Mouse (Mus musculus) heart, embryonic 16.5 days (tissue): ENCODE measurements around the gene Taok3. TPM values are rescaled to one million over a fixed set of nuclear protein-coding genes. Genes with fewer than 3 reads are reported as not detected.
A peak's percentile ranks its signal among the peaks of the same experiment; 100 is the strongest.

Source experiments
- ATAC-seq: fragments of 200-750 bp; cut with Nextera tagmentation; replicated peaks from 2 replicates; pipeline ENCODE4 v1.8.0; 2017; ENCODE audit warnings: moderate number of reproducible peaks; ENCODE audit not compliant: insufficient read depth, low FRiP score; ENCODE audit errors: extremely low read depth
- H3K27ac ChIP-seq: fragments of 300-500 bp; sonication (generic); 2 replicates; pipeline ENCODE4 v1.5.1; 2014; ENCODE audit warnings: mild to moderate bottlenecking, low read length, control low read depth, moderate library complexity
- H3K27me3 ChIP-seq: fragments of 300-500 bp; sonication (generic); 2 replicates; pipeline ENCODE4 v1.6.1; 2014; ENCODE audit warnings: low read length, mixed read lengths; ENCODE audit not compliant: control insufficient read depth, insufficient read depth
- H3K36me3 ChIP-seq: fragments of 300-500 bp; sonication (generic); 2 replicates; pipeline ENCODE4 v1.6.1; 2014; ENCODE audit not compliant: control insufficient read depth, insufficient read depth
- H3K4me1 ChIP-seq: fragments of 300-500 bp; sonication (generic); 2 replicates; pipeline ENCODE4 v1.6.1; 2014; ENCODE audit warnings: low read length, mixed read lengths; ENCODE audit not compliant: control insufficient read depth, insufficient read depth
- H3K4me2 ChIP-seq: fragments of 300-500 bp; sonication (generic); 2 replicates; pipeline ENCODE4 v1.6.1; 2014; ENCODE audit warnings: low read depth, mild to moderate bottlenecking, control low read depth, low read length
- H3K4me3 ChIP-seq: fragments of 300-500 bp; sonication (generic); 2 replicates; pipeline ENCODE4 v1.5.1; 2014; ENCODE audit warnings: mild to moderate bottlenecking, control low read depth, low read length
- H3K9ac ChIP-seq: fragments of 300-500 bp; sonication (generic); 2 replicates; pipeline ENCODE4 v1.6.1; 2014; ENCODE audit warnings: low read length, control low read depth
- H3K9me3 ChIP-seq: fragments of 300-500 bp; sonication (generic); replicated peaks from 2 replicates; pipeline ENCODE4 v1.6.1; 2016; ENCODE audit warnings: low read length; ENCODE audit not compliant: control insufficient read depth
- WGBS: fragments of 180-500 bp; shearing (Covaris S2); extraction: QIAGEN DNeasy Blood & Tissue Kit; methylation state at CpG from one replicate; pipeline ENCODE4 v1.1.7; 2014; 5-methylcytosine and 5-hydroxymethylcytosine counted together
- polyA plus RNA-seq: library from polyadenylated mRNA; unstranded; fragments of >200 nt; fragmentation: Nextera tagmentation; extraction: Ambion mirVana; gene quantifications from 2 replicates; pipeline ENCODE4 v1.2.1, GENCODE M21; 2015

Taok3 gene
- polyA plus RNA-seq, 1 experiment from 2014 or later, result 19.2 TPM

- WGBS, result 11% methylated on average over 32 of the region's 32 CpGs
- no peak for ATAC-seq
Observed at GRCm38 (mm10) chr5:117240761-117241322, 120.9 kb downstream of the Taok3 start.

GRCm38 (mm10) chr5:117241935-117242531 lies 122.1 kb downstream of the Taok3 start:
- peak overlapping the region; percentile 14; the same call in 1 of the 2 replicates for H3K4me3 ChIP-seq
- H3K4me2 ChIP-seq, result peak overlapping the region; percentile 61
- no peak overlapping the region for H3K27ac ChIP-seq
- 63% methylated on average over 16 of the region's 16 CpGs for WGBS
- no peaks in the 10 kb centered on the region for H3K36me3 ChIP-seq
- H3K27me3 ChIP-seq, result no peaks in the 10 kb centered on the region
- no peak for ATAC-seq
- peaks cover 7% of the 10 kb centered on the region for H3K4me1 ChIP-seq
- no peak overlapping the region for H3K9ac ChIP-seq
- H3K9me3 ChIP-seq, result no peaks in the 10 kb centered on the region

More at GRCm38 (mm10) chr5:117240761-117241322, 120.9 kb downstream of the Taok3 start:
- Histone ChIP-seq H3K9ac (peak overlapping the region; percentile 70), H3K4me2 (peak overlapping the region; percentile 89), H3K36me3 (no peaks in the 10 kb centered on the region), H3K4me1 (peaks cover 7% of the 10 kb centered on the region), H3K4me3 (peak overlapping the region; percentile 64), H3K27me3 (no peaks in the 10 kb centered on the region), H3K9me3 (no peaks in the 10 kb centered on the region), H3K27ac (peak overlapping the region; percentile 31; the same call in 1 of the 2 replicates)

GRCm38 (mm10) chr5:117242671-117243478 lies 122.9 kb downstream of the Taok3 start:
- no peak overlapping the region for H3K27ac ChIP-seq
- ATAC-seq, result no peak
- H3K4me1 ChIP-seq, result peaks cover 7% of the 10 kb centered on the region

DNA sequence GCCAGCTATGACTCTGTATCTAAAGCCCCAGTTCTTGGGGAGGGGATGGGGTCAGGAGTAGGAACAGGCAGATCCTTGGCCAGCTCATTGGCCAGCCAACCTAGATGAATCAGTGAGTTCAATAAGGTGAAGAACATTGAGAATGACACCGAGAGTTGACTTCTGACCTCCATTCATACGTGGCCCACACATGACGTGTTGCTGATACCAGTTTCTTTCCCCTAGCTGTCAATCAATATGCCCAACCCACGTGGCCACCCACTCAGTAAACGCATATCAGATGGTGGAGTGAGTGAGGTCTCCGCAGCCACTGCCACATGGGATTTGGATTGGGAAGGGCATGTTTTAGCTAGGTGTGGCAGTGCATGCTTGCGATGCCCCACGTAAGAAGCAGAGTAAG lies 125.2 kb downstream of the Taok3 start:
- H3K36me3 ChIP-seq, result no peaks in the 10 kb centered on the region
- H3K27ac ChIP-seq, result no peak overlapping the region
- H3K4me1 ChIP-seq, result peaks cover 6% of the 10 kb centered on the region
- H3K9me3 ChIP-seq, result no peaks in the 10 kb centered on the region
- H3K4me2 ChIP-seq, result no peak overlapping the region
- H3K27me3 ChIP-seq, result no peaks in the 10 kb centered on the region
- H3K4me3 ChIP-seq, result no peak overlapping the region
- no peak overlapping the region for H3K9ac ChIP-seq
- WGBS, result 88% methylated on average over 8 of the region's 8 CpGs
- ATAC-seq, result no peak

More at GRCm38 (mm10) chr5:117242671-117243478, 122.9 kb downstream of the Taok3 start:
- Histone ChIP-seq H3K9me3 (no peaks in the 10 kb centered on the region), H3K27me3 (no peaks in the 10 kb centered on the region), H3K36me3 (no peaks in the 10 kb centered on the region), H3K4me2 (peak overlapping the region; percentile 61), H3K4me3 (peak overlapping the region; percentile 38), H3K9ac (peak overlapping the region; percentile 56)
- 36% methylated on average over 22 of the region's 22 CpGs for WGBS

GRCm38 (mm10) chr5:117248351-117248750 lies 128.4 kb downstream of the Taok3 start:
- Histone ChIP-seq H3K9ac (peak overlapping the region; percentile 11; the same call in 1 of the 2 replicates), H3K27me3 (no peaks in the 10 kb centered on the region)
- 21% methylated on average over 10 of the region's 10 CpGs for WGBS

GRCm38 (mm10) chr5:117250796-117251195 lies 130.9 kb downstream of the Taok3 start:
- ATAC-seq, result no peak
- H3K27me3 ChIP-seq, result no peaks in the 10 kb centered on the region
- no peak overlapping the region for H3K4me3 ChIP-seq
- no peak overlapping the region for H3K9ac ChIP-seq
- no peak overlapping the region for H3K27ac ChIP-seq
- H3K36me3 ChIP-seq, result no peaks in the 10 kb centered on the region
- peaks cover 3% of the 10 kb centered on the region; the same call in 1 of the 2 replicates for H3K4me1 ChIP-seq
- no peaks in the 10 kb centered on the region for H3K9me3 ChIP-seq
- no peak overlapping the region for H3K4me2 ChIP-seq
- 67% methylated on average over 22 of the region's 24 CpGs for WGBS

More at GRCm38 (mm10) chr5:117248351-117248750, 128.4 kb downstream of the Taok3 start:
- Histone ChIP-seq H3K4me1 (peaks cover 3% of the 10 kb centered on the region; the same call in 1 of the 2 replicates), H3K27ac (no peak overlapping the region), H3K4me3 (no peak overlapping the region), H3K4me2 (no peak overlapping the region), H3K9me3 (no peaks in the 10 kb centered on the region), H3K36me3 (no peaks in the 10 kb centered on the region)
- no peak for ATAC-seq

GRCm38 (mm10) chr5:117251763-117252162 lies 131.8 kb downstream of the Taok3 start:
- Histone ChIP-seq H3K4me2 (no peak overlapping the region), H3K9me3 (no peaks in the 10 kb centered on the region), H3K4me1 (peaks cover 3% of the 10 kb centered on the region; the same call in 1 of the 2 replicates), H3K36me3 (no peaks in the 10 kb centered on the region), H3K27me3 (no peaks in the 10 kb centered on the region), H3K4me3 (no peak overlapping the region), H3K27ac (no peak overlapping the region), H3K9ac (no peak overlapping the region)
- 90% methylated on average over 3 of the region's 3 CpGs for WGBS
- no peak for ATAC-seq

GRCm38 (mm10) chr5:117258276-117258675 lies 138.3 kb downstream of the Taok3 start:
- H3K27ac ChIP-seq, result no peak overlapping the region
- WGBS, result 91% methylated on average over 15 of the region's 15 CpGs
- no peak for ATAC-seq
- H3K4me2 ChIP-seq, result no peak overlapping the region
- peaks cover 3% of the 10 kb centered on the region for H3K36me3 ChIP-seq
- no peaks in the 10 kb centered on the region for H3K4me1 ChIP-seq
- H3K9me3 ChIP-seq, result no peaks in the 10 kb centered on the region
- H3K4me3 ChIP-seq, result no peak overlapping the region
- H3K9ac ChIP-seq, result no peak overlapping the region
- H3K27me3 ChIP-seq, result no peaks in the 10 kb centered on the region

DNA sequence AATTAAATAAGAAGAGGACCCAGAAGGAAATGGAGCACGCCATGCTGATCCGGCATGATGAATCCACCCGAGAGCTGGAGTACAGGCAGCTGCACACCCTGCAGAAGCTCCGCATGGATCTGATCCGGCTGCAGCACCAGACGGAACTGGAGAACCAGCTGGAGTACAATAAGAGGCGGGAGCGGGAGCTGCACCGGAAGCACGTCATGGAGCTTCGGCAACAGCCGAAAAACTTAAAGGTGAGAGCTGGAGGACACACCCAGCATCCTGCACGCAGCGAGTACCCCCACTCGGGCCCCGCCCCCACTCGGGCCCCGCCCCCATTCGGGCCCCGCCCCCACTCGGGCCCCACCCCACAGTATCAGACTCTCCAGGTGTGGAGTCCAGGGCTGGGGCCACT lies 143.6 kb downstream of the Taok3 start:
- Histone ChIP-seq H3K4me1 (no peaks in the 10 kb centered on the region), H3K9me3 (peaks cover 5% of the 10 kb centered on the region; the same call in 1 of the 2 replicates), H3K4me2 (no peak overlapping the region), H3K27ac (no peak overlapping the region), H3K9ac (no peak overlapping the region), H3K36me3 (peaks cover 9% of the 10 kb centered on the region), H3K4me3 (no peak overlapping the region), H3K27me3 (no peaks in the 10 kb centered on the region)
- ATAC-seq, result no peak
- 86% methylated on average over 21 of the region's 21 CpGs for WGBS
